Mouse (Mus musculus) right cerebral cortex, postnatal 4 days (tissue): ENCODE measurements around the gene Odf3l2.

ENCODE experiments used
- DNase-seq: peaks from one replicate; pipeline ENCODE4 v3.0.0-alpha.2; 2022

The Odf3l2 gene

GRCm38 (mm10) chr10:79645711-79646110, at the start of gene Odf3l2:
Gene Odf3l2 (minus strand): TSS chr10:79645738.
- no peak for DNase-seq

DNA sequence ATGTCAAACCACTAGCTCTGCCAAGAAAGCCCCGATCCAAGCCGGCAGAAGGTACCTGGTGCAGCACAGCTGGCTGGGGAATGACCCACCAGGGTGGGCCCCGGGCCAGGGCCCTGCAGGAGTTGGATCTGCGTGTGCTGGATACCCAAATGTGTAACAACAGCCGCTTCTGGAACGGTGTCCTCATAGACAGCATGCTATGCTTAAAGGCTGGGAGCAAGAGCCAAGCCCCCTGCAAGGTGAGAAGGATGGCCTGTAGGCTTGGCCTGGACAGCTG, 48.8 kb upstream of the Odf3l2 start:
- DNase-seq = no peak

- no peak for DNase-seq
Observed at GRCm38 (mm10) chr10:79693580-79694378, 48.2 kb upstream of the Odf3l2 start.

- no peak for DNase-seq
Observed at GRCm38 (mm10) chr10:79691986-79692548, 46.5 kb upstream of the Odf3l2 start.

DNA sequence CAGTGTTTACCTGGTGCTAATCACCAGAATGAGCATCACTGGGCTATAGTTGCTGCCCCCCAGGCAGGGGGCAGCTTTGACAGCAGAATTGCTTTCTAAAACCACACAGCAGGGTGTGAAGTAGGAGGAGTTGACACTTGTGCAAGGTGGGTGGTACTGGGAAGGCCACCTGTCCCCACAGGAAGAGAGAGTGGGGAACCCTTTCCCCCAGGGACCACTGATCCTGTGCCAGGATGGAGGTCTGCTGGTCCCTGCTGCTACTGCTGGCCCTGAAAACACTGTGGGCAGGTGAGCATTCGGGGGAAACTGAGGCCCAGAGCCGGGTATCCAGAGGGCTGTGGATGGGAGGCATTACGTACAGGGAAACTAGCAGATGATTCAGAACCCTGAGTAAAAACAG, 43.6 kb upstream of the Odf3l2 start:
- no peak for DNase-seq

DNA sequence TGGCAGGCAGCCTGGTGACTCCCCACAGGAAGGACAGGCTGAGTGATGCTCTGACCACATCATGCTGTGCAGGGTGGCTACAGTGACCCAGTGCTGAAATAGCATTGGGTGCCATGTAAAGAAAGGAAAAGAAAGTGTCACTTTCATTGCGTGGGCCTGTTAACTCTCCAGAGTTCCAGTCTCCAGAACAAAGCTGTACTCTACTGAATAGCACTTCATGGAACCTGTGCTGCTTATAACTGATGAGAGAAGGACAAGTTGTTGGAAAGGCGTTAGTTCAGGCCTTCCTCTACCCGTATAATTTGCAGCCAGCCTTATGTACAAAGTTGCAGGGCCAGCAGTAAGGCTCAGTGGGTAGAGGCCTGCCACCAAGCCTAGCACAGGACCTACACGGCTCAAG, 43.2 kb upstream of the Odf3l2 start, which contains the start of gene Gzmm:
Gzmm (plus strand) TSS at position 301 of the 400 bp plus-strand sequence.
- DNase-seq = no peak

- DNase-seq = no peak
Observed at GRCm38 (mm10) chr10:79687513-79687912, 42.0 kb upstream of the Odf3l2 start.

DNA sequence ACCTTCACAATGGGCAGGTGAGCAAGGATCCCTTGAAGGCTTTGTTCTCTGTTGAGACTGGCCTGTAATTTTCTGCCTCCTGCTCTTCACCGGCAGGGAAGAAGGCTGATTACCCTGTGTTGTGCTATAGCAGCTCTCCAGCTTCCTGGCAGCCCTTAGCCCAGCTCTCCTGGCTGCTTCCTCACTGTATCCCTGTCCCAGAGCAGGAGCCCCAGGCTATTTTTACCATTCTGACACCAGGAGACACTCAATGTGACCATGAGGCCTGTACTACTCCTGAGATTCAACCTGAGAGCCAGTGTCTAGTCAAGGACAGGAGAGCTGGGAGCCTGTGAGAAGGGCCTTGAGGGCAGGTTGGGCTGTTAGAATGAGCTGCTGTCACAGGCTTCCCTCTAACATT, 41.2 kb upstream of the Odf3l2 start:
- DNase-seq = no peak

DNA sequence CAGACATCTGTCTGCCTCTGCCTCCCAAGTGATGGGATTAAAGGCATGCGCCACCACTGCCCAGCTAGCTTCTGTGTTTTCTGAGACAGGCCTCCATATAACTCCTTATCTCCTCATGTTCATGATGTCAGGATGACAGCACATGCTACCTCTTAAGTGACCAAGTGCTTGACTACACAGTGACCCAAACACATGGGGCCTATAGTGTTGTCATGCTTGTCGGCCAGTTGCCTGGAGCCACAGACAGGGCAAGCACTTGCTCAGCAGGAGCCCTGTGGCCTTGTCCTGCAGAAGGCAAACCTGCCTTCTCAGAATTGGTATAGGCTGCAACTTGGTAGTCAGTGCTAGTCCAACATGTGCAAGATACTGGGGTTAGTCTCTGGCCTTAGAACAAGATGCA, 40.7 kb upstream of the Odf3l2 start:
- DNase-seq = no peak

- DNase-seq = no peak
Observed at GRCm38 (mm10) chr10:79684770-79685600, 39.4 kb upstream of the Odf3l2 start.

DNA sequence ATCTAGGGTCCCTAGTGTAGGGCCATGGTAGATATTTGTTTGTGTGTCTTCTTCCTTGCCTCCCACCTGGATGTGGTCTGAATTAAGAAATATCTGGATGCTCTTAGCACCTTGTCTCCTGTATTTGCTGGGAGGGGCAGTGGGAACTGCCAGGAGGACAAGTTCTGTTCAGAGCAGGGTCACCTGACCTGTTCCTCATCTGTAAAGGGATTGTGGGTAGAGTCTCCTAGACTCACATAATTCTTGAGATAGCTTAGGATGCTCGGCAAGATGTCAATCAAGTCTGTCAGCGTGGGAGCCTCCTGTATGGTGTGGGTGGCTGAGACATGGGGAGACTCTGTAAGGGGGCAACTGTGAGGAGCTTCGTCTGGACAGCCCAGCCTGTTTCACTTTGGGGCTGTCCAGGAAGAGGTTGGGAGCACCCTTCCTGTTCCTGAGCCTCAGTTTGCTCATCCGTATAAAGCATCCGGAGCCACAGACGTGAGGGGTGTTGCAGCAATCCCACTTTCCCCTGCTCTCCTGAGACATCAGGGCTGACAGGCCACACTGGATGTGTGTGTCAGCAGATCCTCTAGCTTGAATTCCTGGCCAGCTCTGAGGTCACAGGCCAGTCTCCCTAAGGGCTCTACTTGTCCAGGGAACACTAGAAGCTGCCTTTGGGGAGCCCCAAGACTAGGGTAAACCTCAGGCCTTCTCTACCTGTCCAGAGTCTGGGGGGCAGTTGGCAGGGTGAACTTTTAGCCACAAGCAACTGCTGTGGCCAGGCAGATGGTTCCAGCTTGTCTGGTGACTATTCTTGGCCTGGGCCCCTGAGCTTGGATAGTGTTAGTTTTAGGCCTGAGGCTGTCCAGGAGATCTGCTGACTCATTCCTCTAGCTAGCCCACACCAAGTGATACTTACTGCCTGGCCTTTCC, 38.4 kb upstream of the Odf3l2 start:
- DNase-seq = no peak

GRCm38 (mm10) chr10:79682916-79683582, 37.5 kb upstream of the Odf3l2 start:
- peak; percentile 68 for DNase-seq

- DNase-seq = no peak
Observed at GRCm38 (mm10) chr10:79682551-79682915, 37.0 kb upstream of the Odf3l2 start.

DNA sequence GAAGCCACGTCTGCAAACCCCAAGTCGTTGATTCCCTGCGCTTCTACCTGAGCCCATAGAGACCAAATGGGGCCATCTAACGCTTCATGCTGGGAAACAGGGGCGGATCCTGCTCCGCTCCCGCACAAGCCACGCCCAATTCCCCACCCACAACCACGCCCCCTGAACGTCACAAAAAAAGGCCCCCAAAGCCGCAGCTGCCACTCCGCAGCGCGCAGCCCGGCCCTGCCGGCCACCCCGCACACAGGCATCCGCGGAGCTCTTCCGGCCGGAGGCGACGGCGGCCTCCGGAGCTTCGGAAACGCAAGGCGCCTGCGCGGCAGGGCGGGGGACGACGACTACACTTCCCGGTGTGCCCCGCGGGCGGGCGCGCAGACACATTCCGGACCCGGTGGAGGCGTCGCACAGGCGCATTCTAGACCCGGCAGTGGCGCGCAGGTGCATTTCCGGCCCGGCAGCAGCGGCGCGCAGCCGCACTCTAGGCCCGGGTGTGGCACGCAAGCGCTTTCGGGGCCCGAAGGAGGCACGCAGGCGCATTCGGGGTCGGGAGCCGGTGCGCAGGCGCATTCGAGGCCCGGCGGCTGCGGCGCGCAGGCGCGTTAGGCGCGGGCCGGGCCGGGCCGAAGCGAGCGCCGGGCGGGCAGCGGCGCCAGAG, 36.2 kb upstream of the Odf3l2 start, which contains the start of gene Cdc34:
Cdc34 (plus strand) TSS at position 605 of the 655 bp plus-strand sequence.
- DNase-seq = peak; percentile 98

DNA sequence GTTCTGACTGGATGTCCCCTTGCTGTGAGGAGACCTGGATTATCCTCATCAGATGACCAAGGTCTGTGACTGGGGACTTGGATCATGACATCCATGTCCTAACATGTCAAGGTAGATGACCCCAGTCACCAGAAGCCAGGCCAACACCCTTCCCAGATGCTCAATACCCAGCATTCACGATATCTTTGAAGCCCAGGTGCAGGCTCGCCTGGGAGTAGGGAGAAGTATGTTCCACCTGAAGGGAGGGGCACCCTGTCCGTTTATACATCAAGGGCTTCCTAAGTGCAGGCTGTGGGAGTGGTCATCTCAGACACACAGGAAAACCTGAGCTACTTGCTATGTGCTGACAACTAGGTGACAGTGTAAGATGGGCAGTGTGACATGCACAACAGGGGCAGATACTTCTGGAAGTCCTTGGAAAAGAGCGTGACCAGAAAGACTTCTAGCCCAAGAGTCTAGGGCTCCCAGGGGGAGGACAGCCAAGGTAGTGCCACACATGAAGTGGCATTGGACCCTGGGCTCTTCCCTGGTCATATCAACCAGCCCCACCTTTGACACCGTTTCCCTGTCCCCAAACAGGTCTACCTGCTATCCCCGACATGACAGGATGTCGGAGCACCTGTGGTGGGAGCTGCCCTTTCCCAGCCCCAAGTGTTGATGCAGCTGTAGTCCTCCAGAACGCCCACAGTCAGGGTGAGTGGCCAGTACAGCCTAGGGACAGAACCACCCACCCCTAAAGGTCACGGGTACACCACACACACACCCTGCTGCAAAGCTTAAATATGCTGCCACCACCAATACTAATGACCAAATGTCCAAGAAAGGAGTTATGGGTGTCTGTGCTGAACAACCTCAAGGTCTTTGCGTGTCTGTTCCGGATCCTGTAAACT, 35.3 kb upstream of the Odf3l2 start:
- no peak for DNase-seq

DNA sequence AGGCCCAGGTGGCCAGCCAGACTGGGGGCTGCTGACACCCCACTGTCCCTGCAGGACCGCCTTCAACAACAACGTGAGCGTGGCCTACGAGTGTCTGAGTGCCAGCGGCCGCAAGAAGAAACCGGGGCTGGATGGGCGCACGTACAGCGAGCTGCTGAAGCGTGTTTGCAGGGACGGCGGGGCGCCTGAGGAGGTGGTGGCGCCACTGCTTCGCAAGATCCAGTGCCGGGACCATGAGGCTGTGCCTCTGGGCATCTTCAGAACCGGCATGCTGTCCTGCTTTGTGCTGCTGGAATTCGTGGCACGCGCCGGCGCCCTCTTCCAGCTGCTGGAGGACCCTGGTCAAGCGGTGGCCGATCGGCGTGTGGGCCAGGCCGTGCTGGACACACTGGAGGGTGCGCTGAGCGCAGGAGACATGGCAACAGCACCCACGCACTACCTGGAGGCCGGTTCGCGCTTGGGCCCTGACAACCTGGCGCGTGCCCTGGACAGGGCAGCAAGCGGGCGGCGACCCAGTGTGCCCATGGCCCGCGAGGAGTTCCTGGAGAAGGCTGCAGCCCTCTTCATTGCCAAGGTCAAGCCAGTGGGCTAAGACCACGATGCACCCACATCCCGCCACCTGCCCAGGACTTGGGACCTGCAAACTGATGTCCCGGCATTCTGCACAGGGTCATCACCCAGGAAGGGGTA, 30.0 kb upstream of the Odf3l2 start:
- no peak for DNase-seq

GRCm38 (mm10) chr10:79673054-79673453, 27.5 kb upstream of the Odf3l2 start:
- no peak for DNase-seq

GRCm38 (mm10) chr10:79672088-79672455, 26.5 kb upstream of the Odf3l2 start:
- no peak for DNase-seq

DNA sequence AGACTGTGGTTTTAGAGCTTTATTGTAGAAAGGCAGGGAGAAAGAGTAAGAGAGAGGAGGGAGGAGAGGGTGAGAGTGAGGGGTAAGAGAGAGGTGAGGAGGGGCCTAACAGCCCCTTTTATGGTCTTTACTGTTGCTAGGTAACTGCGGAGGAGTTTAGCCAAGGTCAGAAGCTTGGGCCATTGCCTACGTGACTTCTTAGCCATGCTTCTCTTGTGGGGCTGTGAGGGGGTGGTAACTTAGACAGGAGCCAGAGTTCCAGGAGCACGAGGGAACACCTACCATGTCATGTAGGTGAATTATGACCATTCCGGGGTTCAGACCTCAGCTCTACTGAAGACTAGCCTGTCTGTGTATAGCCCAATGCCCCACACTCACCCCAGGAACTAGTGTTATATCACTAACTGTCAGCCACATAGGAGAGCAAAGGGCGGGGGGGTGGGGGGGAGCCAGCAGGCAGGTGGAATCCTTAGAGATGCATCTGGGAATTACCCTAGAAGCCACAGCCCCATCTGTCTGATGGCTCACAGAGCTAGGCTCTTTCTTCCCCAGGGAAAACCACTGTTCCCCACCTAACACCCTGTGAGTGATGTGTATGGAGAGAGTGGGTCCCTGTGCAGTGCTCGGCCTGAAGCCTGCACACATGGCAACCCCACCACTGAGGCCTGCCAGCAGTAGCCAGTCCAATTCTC, 26.0 kb upstream of the Odf3l2 start:
- DNase-seq = no peak
